Mouse (Mus musculus) adrenal gland, adult (tissue): Measurements from ENCODE around the gene Spink8.
A peak's percentile ranks its signal among the peaks of the same experiment; 100 is the strongest.

Experiments
- DNase-seq, 2 experiments: peaks; one replicate each; pipeline ENCODE4 v3.0.0; 2022 to 2023; ENCODE audit warnings: low spot score in 1 of 2; ENCODE audit not compliant: inconsistent age in 2 of 2

Spink8 gene

GRCm38 (mm10) chr9:109866218-109866617, 54.1 kb downstream of the Spink8 start:
- no peak for DNase-seq

- DNase-seq, result no peak
Measured at GRCm38 (mm10) chr9:109870983-109871572, 59.0 kb downstream of the Spink8 start.

- DNase-seq, result peak; percentile 97 to 99
Measured at GRCm38 (mm10) chr9:109874797-109875691, 63.0 kb downstream of the Spink8 start, which contains the start of gene Cdc25a. Cdc25a (plus strand) TSS chr9:109875579.

- DNase-seq, result no peak
Measured at GRCm38 (mm10) chr9:109875695-109876601, 63.9 kb downstream of the Spink8 start.
